Mouse (Mus musculus): ENCODE results near the gene Gpc3.

GRCm38 (mm10) chrX:52651472-52651948, 37.8 kb upstream of the Gpc3 start:
- TF ChIP-seq CTCF (IDR thresholded peaks at IDR 0.05; ENCODE audit: insufficient read depth, low read depth, low read length) (no peak), POLR2A (IDR thresholded peaks at IDR 0.05; ENCODE audit: insufficient read depth, low read depth, low read length) (no peak)

Data from olfactory bulb, adult 2 months (tissue).